Mouse (Mus musculus): ENCODE results near the gene Kcnn1. TPM values are rescaled to one million over a fixed set of nuclear protein-coding genes. Genes with fewer than 3 reads are reported as not detected.

Gene Kcnn1
- polyA plus RNA-seq (2015; fragmentation: Illumina TruSeq; extraction: RNeasy Lipid Tissue Mini Kit (QIAGEN cat#74804); ENCODE audit: insufficient read depth, low replicate concordance): 0.17 TPM

GRCm38 (mm10) chr8:70862824-70863641, at the start of gene Kcnn1:
TSS of gene Kcnn1 (minus strand) at chr8:70863258.

GRCm38 (mm10) chr8:70905831-70906736, 43.0 kb upstream of the Kcnn1 start, which contains the start of gene Map1s:
TSS of gene Map1s (plus strand) at chr8:70905932.

DNA sequence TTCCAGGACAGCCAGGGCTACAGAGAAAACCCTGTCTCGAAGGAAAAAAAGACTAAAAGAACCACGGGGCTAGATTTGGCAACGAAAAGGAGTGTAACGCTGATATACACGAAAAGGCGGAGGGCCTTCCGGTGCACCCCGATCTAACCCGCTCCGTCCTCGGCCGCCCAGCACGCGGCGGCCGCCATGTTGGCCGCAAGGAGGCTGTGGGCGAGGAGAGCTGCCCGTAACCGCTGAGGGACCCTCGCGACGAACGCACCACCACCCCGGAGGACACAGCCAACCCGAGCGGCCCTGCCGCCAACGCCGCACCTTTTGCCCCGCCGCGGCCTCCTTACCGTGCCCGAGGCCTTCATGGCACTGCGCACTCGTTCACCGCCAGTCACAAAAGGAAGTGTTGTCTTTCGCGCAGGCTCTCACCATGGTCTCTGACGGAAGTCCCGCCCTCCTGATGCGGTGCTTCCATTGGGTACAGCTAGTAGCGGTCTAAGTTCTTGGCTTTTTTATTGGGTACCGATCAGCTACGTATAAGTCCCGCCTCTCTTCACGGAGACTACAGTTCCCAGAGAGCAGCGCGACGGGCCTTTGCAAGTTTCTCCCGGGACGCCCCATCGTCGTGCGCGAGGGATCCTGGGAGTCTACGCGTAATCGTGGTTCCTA, 34.1 kb upstream of the Kcnn1 start, which contains the start of gene Rpl18a:
TSS of gene Rpl18a (minus strand) at position 392 of the 660 bp plus-strand sequence.

DNA sequence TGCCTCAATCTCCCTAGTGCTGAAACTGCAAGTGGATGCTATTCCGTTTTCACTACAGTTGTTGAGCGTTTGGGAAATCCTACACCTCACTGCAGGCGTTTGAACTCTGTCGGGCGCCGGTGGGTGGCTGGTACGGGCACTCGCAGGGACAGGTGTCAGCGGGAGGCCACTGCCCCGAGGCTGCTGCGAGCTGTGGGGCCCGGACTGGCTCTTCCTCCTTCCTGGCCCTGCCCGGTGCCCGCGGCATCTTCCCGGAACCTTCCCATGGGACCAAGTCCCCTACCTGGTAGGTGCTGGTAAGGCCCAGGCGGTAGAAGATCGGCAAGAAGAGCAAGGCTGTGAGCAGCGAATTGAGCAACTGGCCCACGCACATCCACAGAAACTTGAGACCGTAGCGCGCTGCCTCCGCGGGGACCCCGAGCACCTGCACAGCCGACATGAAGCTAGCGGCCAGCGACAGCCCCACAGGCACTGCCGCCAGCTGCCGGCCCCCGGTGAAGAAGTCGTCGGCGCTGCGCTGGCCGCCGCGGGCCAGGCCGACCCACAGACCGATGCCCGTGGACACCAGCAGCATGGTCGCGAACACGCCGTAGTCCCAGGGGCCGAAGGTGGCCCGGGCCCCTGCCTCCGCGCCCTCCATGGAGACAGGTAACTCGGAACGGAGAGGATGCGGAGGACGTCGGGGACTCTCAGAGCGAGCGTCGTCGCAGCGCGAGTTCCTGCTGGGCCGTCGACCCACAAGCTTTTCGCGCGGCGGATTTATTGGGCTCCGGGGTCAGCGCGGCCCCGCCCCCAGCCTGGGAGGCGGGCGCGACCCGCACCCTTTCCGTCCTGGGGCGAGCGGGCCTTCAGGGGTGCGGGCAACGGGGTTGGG, 29.2 kb upstream of the Kcnn1 start, which contains the start of gene Slc5a5:
TSS of gene Slc5a5 (minus strand) at position 736 of the 874 bp plus-strand sequence.

DNA sequence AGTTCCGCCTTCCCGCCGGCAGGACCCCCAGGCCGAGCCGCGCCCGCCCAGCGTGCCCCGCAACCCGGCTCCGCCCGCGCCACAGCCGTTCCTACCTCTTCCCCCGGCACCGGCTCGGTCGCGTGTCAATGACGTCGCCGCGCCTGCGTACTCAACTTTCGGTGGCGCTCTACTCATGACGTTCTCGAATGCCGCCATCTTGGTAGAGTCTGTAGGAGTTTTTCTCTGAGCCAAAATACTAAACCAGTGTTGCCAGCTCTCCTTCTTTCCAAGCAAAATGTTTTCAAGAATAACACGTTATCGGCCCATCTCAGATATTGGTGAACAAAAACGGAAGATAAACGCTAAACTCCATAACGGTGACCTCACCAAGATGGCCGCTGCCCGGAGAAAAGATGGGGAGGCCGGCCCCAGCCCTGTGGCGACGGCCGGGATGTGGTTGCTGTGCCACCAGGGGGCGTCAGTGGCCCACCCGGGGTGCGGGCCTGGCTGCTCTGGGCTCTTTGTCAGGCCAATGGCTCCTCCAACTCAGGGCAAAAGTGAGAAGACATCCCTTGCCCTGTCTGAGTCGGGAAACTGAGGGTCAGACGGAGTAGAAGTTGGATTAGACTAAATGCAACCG, 10.4 kb upstream of the Kcnn1 start, which contains the start of gene Ccdc124:
TSS of gene Ccdc124 (minus strand) at position 572 of the 622 bp plus-strand sequence.

GRCm38 (mm10) chr8:70839408-70840351, 23.4 kb downstream of the Kcnn1 start, which contains the start of gene Arrdc2:
TSS of gene Arrdc2 (minus strand) at chr8:70839720.

GRCm38 (mm10) chr8:70808239-70808638, 54.8 kb downstream of the Kcnn1 start, which contains the start of gene Il12rb1:
TSS of gene Il12rb1 (plus strand) at chr8:70808449.

DNA sequence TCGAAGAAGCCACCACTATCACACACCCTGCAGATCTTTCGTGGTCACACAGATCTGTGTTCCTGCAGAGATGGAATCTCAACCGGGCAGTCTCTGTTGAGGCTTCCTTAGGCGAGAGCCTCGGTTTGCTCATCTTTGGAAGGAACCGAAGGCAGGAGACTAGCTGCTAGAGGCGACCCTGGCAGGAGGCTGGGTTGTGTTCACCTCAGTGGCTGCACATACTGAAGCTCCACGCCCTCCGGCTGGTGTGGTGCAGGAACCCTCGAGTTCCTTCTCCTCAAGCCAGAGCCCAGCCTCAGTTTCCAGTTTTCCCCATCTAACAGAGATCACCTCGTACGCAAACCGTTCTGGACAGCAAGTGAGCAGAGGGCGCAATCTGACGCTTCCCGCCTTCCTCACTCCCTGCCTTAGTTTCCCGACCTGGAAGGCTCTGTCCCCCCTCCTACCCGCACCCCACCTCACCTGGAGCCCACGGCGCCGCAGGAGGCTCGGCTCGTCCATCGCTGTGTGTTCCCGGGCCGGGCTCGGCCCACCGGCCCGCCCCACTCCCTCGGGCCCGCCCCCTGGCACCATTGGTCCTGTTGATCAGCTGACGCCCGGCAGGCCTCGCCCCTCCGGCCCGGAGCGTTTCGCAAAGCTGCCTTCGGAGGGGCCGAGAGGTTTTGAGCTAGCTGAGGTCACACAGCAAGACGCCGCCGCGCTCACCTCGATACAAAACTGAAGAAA, 58.4 kb downstream of the Kcnn1 start, which contains the start of gene Mast3:
TSS of gene Mast3 (minus strand) at position 574 of the 726 bp plus-strand sequence.

Other genes starting within 250 kb of the Kcnn1 start
- 13.8 TPM for gene Lrrc25, start 247.1 kb downstream of the Kcnn1 start, polyA plus RNA-seq (2015; fragmentation: Illumina TruSeq; extraction: RNeasy Lipid Tissue Mini Kit (QIAGEN cat#74804); ENCODE audit: insufficient read depth, low replicate concordance)
- not detected for gene Gdf15, start 230.8 kb downstream of the Kcnn1 start, polyA plus RNA-seq (2015; fragmentation: Illumina TruSeq; extraction: RNeasy Lipid Tissue Mini Kit (QIAGEN cat#74804); ENCODE audit: insufficient read depth, low replicate concordance)
- 5.5 TPM for gene Pgpep1, start 202.9 kb downstream of the Kcnn1 start, polyA plus RNA-seq (2015; fragmentation: Illumina TruSeq; extraction: RNeasy Lipid Tissue Mini Kit (QIAGEN cat#74804); ENCODE audit: insufficient read depth, low replicate concordance)
- 21.5 TPM for gene Lsm4, start 190.0 kb downstream of the Kcnn1 start, polyA plus RNA-seq (2015; fragmentation: Illumina TruSeq; extraction: RNeasy Lipid Tissue Mini Kit (QIAGEN cat#74804); ENCODE audit: insufficient read depth, low replicate concordance)
- gene Jund, start 164.3 kb downstream of the Kcnn1 start, polyA plus RNA-seq (2015; fragmentation: Illumina TruSeq; extraction: RNeasy Lipid Tissue Mini Kit (QIAGEN cat#74804); ENCODE audit: insufficient read depth, low replicate concordance): 22.5 TPM
- gene Iqcn, start 159.8 kb downstream of the Kcnn1 start, polyA plus RNA-seq (2015; fragmentation: Illumina TruSeq; extraction: RNeasy Lipid Tissue Mini Kit (QIAGEN cat#74804); ENCODE audit: insufficient read depth, low replicate concordance): not detected
- 1.5 TPM for gene Gm3336, start 144.7 kb downstream of the Kcnn1 start, polyA plus RNA-seq (2015; fragmentation: Illumina TruSeq; extraction: RNeasy Lipid Tissue Mini Kit (QIAGEN cat#74804); ENCODE audit: insufficient read depth, low replicate concordance)
- gene Pde4c, start 139.5 kb downstream of the Kcnn1 start, polyA plus RNA-seq (2015; fragmentation: Illumina TruSeq; extraction: RNeasy Lipid Tissue Mini Kit (QIAGEN cat#74804); ENCODE audit: insufficient read depth, low replicate concordance): 0.72 TPM
- gene Rab3a, start 108.6 kb downstream of the Kcnn1 start, polyA plus RNA-seq (2015; fragmentation: Illumina TruSeq; extraction: RNeasy Lipid Tissue Mini Kit (QIAGEN cat#74804); ENCODE audit: insufficient read depth, low replicate concordance): 4.4 TPM
- 14.0 TPM for gene Mpv17l2, start 102.3 kb downstream of the Kcnn1 start, polyA plus RNA-seq (2015; fragmentation: Illumina TruSeq; extraction: RNeasy Lipid Tissue Mini Kit (QIAGEN cat#74804); ENCODE audit: insufficient read depth, low replicate concordance)
- gene Pik3r2, start 86.5 kb downstream of the Kcnn1 start, polyA plus RNA-seq (2015; fragmentation: Illumina TruSeq; extraction: RNeasy Lipid Tissue Mini Kit (QIAGEN cat#74804); ENCODE audit: insufficient read depth, low replicate concordance): 6.9 TPM
- 32.4 TPM for gene Mast3, start 58.2 kb downstream of the Kcnn1 start, polyA plus RNA-seq (2015; fragmentation: Illumina TruSeq; extraction: RNeasy Lipid Tissue Mini Kit (QIAGEN cat#74804); ENCODE audit: insufficient read depth, low replicate concordance)
- 1.8 TPM for gene Il12rb1, start 54.8 kb downstream of the Kcnn1 start, polyA plus RNA-seq (2015; fragmentation: Illumina TruSeq; extraction: RNeasy Lipid Tissue Mini Kit (QIAGEN cat#74804); ENCODE audit: insufficient read depth, low replicate concordance)
- gene Arrdc2, start 23.5 kb downstream of the Kcnn1 start, polyA plus RNA-seq (2015; fragmentation: Illumina TruSeq; extraction: RNeasy Lipid Tissue Mini Kit (QIAGEN cat#74804); ENCODE audit: insufficient read depth, low replicate concordance): 20.4 TPM
- 3.4 TPM for gene Ccdc124, start 10.7 kb upstream of the Kcnn1 start, polyA plus RNA-seq (2015; fragmentation: Illumina TruSeq; extraction: RNeasy Lipid Tissue Mini Kit (QIAGEN cat#74804); ENCODE audit: insufficient read depth, low replicate concordance)
- 0.30 TPM for gene Slc5a5, start 29.5 kb upstream of the Kcnn1 start, polyA plus RNA-seq (2015; fragmentation: Illumina TruSeq; extraction: RNeasy Lipid Tissue Mini Kit (QIAGEN cat#74804); ENCODE audit: insufficient read depth, low replicate concordance)
- gene Rpl18a, start 34.2 kb upstream of the Kcnn1 start, polyA plus RNA-seq (2015; fragmentation: Illumina TruSeq; extraction: RNeasy Lipid Tissue Mini Kit (QIAGEN cat#74804); ENCODE audit: insufficient read depth, low replicate concordance): 1,731 TPM
- gene Map1s, start 42.7 kb upstream of the Kcnn1 start, polyA plus RNA-seq (2015; fragmentation: Illumina TruSeq; extraction: RNeasy Lipid Tissue Mini Kit (QIAGEN cat#74804); ENCODE audit: insufficient read depth, low replicate concordance): 7.1 TPM